Mouse (Mus musculus) hindbrain, embryonic 11.5 days (tissue): Measurements from ENCODE around the gene Tmem114. TPM values are rescaled to one million over a fixed set of nuclear protein-coding genes. Genes with fewer than 3 reads are reported as not detected.

Experiments
- ATAC-seq: fragments of 200-750 bp; cut with Nextera tagmentation; 2 replicates; pipeline ENCODE4 v1.8.0; 2017; ENCODE audit warnings: mild to moderate bottlenecking, moderate TSS enrichment, moderate library complexity; ENCODE audit not compliant: low FRiP score
- DNase-seq: peaks from one replicate; pipeline ENCODE4 v3.0.0-alpha.2; 2015; ENCODE audit warnings: low spot score
- H3K27ac ChIP-seq: fragments of 300-500 bp; sonication (generic); 2 replicates; pipeline ENCODE4 v1.5.1; 2014; ENCODE audit warnings: mild to moderate bottlenecking, low read depth, low read length
- H3K27me3 ChIP-seq: fragments of 300-500 bp; sonication (generic); 2 replicates; pipeline ENCODE4 v1.6.1; 2014; ENCODE audit warnings: mild to moderate bottlenecking, low read length, moderate library complexity, mixed read lengths; ENCODE audit not compliant: control insufficient read depth, insufficient read depth
- H3K36me3 ChIP-seq: fragments of 300-500 bp; sonication (generic); 2 replicates; pipeline ENCODE4 v1.6.1; 2014; ENCODE audit warnings: mild to moderate bottlenecking, low read length, moderate library complexity, mixed read lengths; ENCODE audit not compliant: control insufficient read depth, insufficient read depth
- H3K4me1 ChIP-seq: fragments of 300-500 bp; sonication (generic); replicated peaks from 2 replicates; pipeline ENCODE4 v1.6.1; 2014; ENCODE audit warnings: low read length, mixed read lengths; ENCODE audit not compliant: control insufficient read depth, insufficient read depth
- H3K4me2 ChIP-seq: fragments of 300-500 bp; sonication (generic); replicated peaks from 2 replicates; pipeline ENCODE4 v1.6.1; 2014; ENCODE audit warnings: mild to moderate bottlenecking, low read depth, low read length
- H3K4me3 ChIP-seq: fragments of 300-500 bp; sonication (generic); 2 replicates; pipeline ENCODE4 v1.5.1; 2014; ENCODE audit warnings: low read depth, low read length
- H3K9ac ChIP-seq: fragments of 300-500 bp; sonication (generic); 2 replicates; pipeline ENCODE4 v1.6.1; 2014; ENCODE audit warnings: low read depth, low read length
- H3K9me3 ChIP-seq: fragments of 300-500 bp; sonication (generic); 2 replicates; pipeline ENCODE4 v1.6.1; 2016; ENCODE audit warnings: low read length; ENCODE audit not compliant: control insufficient read depth
- WGBS: fragments of 180-500 bp; shearing (Covaris S2); extraction: QIAGEN DNeasy Blood & Tissue Kit; methylation state at CpG from one replicate; pipeline ENCODE4 v1.1.7; 2014; 5-methylcytosine and 5-hydroxymethylcytosine counted together
- polyA plus RNA-seq: library from polyadenylated mRNA; unstranded; fragments of >200 nt; fragmentation: Nextera tagmentation; extraction: Ambion mirVana; gene quantifications from 2 replicates; pipeline ENCODE4 v1.2.1, GENCODE M21; 2014

Gene Tmem114
- polyA plus RNA-seq: 0.12 TPM in 1 of 2 replicates, not detected in the other

DNA sequence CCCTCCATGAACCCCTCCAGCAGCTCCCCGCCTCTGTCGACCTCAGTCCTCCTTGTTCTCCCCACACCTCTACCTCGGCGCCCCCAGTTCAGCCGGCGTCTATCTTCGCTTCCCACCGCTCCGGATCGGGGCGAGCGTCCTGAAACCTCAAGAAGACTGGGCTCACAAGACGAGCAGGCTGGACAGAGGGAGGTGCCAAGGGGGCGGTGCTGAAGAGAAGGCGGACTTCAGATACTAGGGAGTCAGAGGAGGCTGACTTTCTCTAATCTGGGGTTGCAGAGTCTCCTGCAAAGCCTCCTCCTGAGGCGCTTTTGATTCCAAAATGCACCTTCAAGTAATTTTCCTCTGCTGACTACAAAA lies at the start of gene Tmem114:
Tmem114 (minus strand) TSS at position 166 of the 360 bp plus-strand sequence.
- H3K4me3 ChIP-seq: peak within 1 kb of the TSS; percentile 28
- peaks cover 31% of the 10 kb centered on the region for H3K27me3 ChIP-seq
- H3K9ac ChIP-seq: no peak within 1 kb of the TSS
- no peaks in the 10 kb centered on the region for H3K9me3 ChIP-seq
- H3K36me3 ChIP-seq: no peaks in the 10 kb centered on the region
- 2% methylated on average over 16 of the region's 16 CpGs for WGBS
- DNase-seq (peak; percentile 44), ATAC-seq (no peak)
- H3K4me2 ChIP-seq: peak within 1 kb of the TSS; percentile 63
- H3K27ac ChIP-seq: no peak within 1 kb of the TSS
- no peaks in the 10 kb centered on the region for H3K4me1 ChIP-seq

DNA sequence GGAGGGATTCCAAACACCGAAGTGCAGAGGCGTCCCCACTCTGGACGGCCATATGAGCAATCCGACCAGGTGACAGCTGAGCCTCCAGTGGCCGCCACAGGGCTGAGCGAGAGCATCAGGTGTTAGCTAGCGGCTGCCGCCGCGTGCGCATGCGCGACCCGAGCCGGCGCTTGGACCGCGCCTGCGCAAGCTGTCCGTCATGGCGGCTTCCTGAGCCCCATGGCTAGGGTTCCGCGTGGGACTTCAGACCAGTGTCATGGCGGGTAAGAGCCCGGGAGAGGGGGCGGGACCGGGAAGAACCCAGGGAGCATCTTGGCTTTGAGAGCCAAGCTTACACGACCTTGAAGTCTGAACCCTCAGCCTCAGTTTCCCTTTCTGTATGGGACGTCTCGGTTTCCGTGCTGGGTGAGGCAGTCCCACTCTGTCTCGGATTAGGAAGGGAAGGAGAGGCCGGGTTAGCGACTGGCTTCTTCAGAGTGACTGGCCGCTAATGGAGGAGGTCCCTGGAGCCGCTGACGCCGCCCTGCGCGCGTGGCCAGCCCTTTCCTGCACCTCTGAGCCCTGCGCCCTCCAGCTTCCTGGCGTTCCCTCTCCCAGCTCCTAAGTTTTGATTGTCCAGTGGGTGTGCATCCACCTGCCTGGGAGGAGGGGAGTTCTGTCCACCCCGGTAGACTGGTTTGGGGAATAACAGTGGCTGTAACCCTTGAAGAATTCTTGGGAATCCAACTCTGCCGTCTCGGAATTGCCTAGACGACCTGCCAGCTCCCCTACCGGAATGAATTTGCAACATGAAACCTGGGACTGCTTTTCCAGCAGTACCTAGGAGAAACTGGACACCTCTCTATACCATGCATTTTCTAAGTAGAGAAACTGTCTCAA lies 45.9 kb upstream of the Tmem114 start, which contains the start of gene Mettl22:
Mettl22 (plus strand) TSS at position 186 of the 879 bp plus-strand sequence.
- H3K9me3 ChIP-seq: no peaks in the 10 kb centered on the region
- H3K27ac ChIP-seq: peak within 1 kb of the TSS; percentile 70; the same call in 1 of the 2 replicates
- peak within 1 kb of the TSS; percentile 87 for H3K9ac ChIP-seq
- no peaks in the 10 kb centered on the region for H3K4me1 ChIP-seq
- H3K27me3 ChIP-seq: no peaks in the 10 kb centered on the region
- H3K4me3 ChIP-seq: peak within 1 kb of the TSS; percentile 76
- under 1% methylated on average over 48 of the region's 48 CpGs for WGBS
- no peaks in the 10 kb centered on the region for H3K36me3 ChIP-seq
- peak; percentile 98 for ATAC-seq
- DNase-seq: peak; percentile 95
- H3K4me2 ChIP-seq: peak within 1 kb of the TSS; percentile 82

DNA sequence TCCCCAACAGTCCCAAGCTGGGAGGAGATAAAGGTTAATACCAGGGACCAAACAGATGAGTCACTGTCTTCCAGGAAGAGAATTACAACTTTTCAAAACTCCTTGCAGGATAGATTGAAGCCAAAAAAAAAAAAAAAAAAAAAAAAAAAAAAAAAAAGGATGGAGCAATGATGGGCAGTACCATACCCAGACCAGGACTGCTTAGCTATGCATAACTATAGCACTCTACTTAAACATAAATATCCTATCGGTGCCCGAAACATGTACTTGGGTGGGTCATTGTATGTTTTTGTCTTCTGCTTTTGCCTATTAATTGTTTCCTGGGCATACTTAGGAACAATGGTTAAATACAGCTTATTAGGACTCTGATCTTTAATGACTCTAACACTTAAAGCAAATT lies 45.2 kb upstream of the Tmem114 start:
- Histone ChIP-seq H3K36me3 (no peaks in the 10 kb centered on the region), H3K27ac (no peak overlapping the region), H3K4me1 (no peaks in the 10 kb centered on the region), H3K9me3 (no peaks in the 10 kb centered on the region), H3K4me2 (peak overlapping the region; percentile 82; the same call in 1 of the 2 replicates), H3K9ac (no peak overlapping the region), H3K4me3 (no peak overlapping the region), H3K27me3 (no peaks in the 10 kb centered on the region)
- ATAC-seq (peak; percentile 76), DNase-seq (no peak)
- WGBS: 82% methylated on average over 2 of the region's 2 CpGs

DNA sequence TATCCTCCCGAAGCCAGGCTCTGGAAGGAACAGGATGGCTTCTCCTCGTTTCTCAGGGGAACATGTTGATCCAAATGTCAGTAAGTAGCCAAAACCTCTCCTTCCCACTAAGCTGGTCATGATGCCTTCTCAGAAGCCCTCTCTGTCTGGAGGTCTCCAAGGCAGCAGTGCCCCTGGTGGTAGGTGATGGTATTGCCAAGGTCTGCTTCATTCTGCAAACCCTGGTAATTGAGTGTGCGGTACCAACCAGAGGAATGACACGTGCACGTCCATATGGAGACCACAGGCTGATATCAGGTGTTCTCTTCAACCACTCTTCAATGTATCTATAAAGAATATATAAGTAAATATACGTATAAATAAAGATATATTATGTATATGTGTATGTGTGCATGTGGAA lies 34.2 kb upstream of the Tmem114 start:
- ATAC-seq: no peak

DNA sequence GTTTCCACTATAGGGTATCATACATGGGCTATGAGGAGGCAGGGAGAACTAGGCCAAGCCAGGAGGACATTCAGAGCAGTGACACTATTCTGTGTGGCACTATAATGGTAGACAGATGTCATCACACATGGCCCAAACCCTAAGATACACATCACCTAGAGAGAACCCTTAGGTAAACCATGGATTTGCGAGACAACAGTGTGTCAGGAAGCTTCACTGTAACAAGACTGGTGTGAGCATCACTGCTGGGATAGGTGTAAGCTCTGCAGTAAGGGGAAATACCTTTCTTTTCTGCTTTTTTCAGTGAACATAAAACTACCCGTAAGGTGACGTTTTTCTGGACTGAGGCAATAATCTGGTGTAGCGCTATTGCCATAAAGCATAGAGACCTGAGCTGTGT lies 33.5 kb upstream of the Tmem114 start:
- Histone ChIP-seq H3K36me3 (no peaks in the 10 kb centered on the region), H3K4me1 (no peaks in the 10 kb centered on the region), H3K27me3 (no peaks in the 10 kb centered on the region), H3K9ac (no peak overlapping the region), H3K4me2 (no peak overlapping the region), H3K9me3 (no peaks in the 10 kb centered on the region), H3K4me3 (no peak overlapping the region), H3K27ac (no peak overlapping the region)
- ATAC-seq (no peak), DNase-seq (no peak)
- WGBS: 95% methylated on average over 4 of the region's 4 CpGs

More for the DNA sequence above, 34.2 kb upstream of the Tmem114 start:
- Histone ChIP-seq H3K4me1 (no peaks in the 10 kb centered on the region), H3K4me2 (no peak overlapping the region), H3K27me3 (no peaks in the 10 kb centered on the region), H3K27ac (no peak overlapping the region), H3K4me3 (no peak overlapping the region), H3K9me3 (no peaks in the 10 kb centered on the region), H3K36me3 (no peaks in the 10 kb centered on the region), H3K9ac (no peak overlapping the region)
- peak; percentile 82 for DNase-seq
- 42% methylated on average over 6 of the region's 6 CpGs for WGBS

DNA sequence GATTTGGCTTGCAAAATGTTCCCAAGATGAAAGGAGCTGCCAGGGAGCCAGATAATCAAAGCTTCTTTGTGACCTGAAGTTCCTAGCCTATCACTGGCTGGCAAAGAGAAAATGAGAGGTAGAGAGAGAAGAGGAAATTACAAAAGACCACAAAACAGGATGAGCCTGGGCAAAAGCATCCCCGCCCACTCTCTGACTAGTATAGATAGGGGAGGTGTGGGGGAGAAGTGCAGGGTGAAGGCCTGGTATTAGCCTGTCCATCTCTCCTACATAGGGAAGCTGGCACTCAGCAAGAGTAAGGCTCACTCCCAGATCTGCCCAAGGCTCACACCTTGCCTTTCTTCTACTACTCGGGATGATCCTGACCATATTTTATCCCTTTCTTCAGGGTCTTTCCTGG lies 30.3 kb upstream of the Tmem114 start:
- 60% methylated on average over 2 of the region's 2 CpGs for WGBS
- DNase-seq: no peak
- H3K9me3 ChIP-seq: no peaks in the 10 kb centered on the region

DNA sequence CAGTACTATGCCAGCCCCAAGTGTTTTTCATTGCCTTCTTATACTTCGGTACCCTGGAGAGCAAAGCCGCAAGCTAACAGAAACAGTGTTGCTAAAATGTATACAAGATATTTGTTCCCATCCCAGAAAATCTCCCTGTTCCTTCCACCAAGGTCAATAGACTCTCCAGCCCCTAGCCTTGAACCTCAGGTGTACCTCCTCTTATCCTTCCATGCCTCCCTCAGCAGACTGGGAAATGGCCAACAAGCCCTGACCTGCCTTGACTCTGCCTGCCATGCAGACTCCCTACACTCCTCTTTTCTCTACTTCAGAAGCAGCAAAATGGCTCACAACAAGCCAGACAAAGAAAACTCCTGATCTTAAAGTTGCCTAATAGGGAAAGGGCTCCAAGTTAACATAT lies 28.4 kb upstream of the Tmem114 start:
- Histone ChIP-seq H3K9ac (no peak overlapping the region), H3K4me2 (no peak overlapping the region), H3K9me3 (no peaks in the 10 kb centered on the region), H3K4me1 (no peaks in the 10 kb centered on the region), H3K36me3 (no peaks in the 10 kb centered on the region), H3K27ac (no peak overlapping the region), H3K4me3 (no peak overlapping the region), H3K27me3 (no peaks in the 10 kb centered on the region)
- ATAC-seq (no peak), DNase-seq (no peak)
- WGBS: 98% methylated on average over 2 of the region's 2 CpGs

More for the DNA sequence above, 30.3 kb upstream of the Tmem114 start:
- H3K36me3 ChIP-seq: no peaks in the 10 kb centered on the region
- no peak overlapping the region for H3K4me2 ChIP-seq
- H3K4me3 ChIP-seq: no peak overlapping the region
- no peak overlapping the region for H3K9ac ChIP-seq
- no peak for ATAC-seq
- H3K27me3 ChIP-seq: no peaks in the 10 kb centered on the region
- no peak overlapping the region for H3K27ac ChIP-seq
- H3K4me1 ChIP-seq: no peaks in the 10 kb centered on the region

DNA sequence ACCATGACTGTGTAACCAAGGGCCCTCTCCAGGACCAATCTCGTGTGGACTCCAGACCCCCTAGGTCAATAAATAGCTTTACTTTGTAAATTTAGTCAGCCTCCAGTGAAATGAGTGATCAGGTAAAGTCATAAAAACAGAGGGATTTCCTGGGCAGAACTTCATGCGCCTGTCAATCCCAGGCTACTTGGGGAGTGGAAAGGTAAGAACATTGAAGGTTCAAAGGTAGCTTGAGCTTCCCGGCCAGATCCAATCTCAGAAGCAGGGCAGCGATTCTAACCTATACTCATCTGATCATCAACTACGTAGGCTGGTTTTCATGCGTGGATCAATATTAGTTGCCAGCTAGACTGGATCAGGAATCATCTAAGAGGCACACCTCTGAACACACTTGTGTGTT lies 21.3 kb upstream of the Tmem114 start:
- H3K27me3 ChIP-seq: no peaks in the 10 kb centered on the region
- H3K4me1 ChIP-seq: no peaks in the 10 kb centered on the region
- H3K4me2 ChIP-seq: no peak overlapping the region
- no peaks in the 10 kb centered on the region for H3K36me3 ChIP-seq
- DNase-seq (no peak), ATAC-seq (no peak)
- no peak overlapping the region for H3K4me3 ChIP-seq
- H3K9ac ChIP-seq: no peak overlapping the region
- H3K27ac ChIP-seq: no peak overlapping the region
- no peaks in the 10 kb centered on the region for H3K9me3 ChIP-seq
- 93% methylated on average over 6 of the region's 6 CpGs for WGBS

DNA sequence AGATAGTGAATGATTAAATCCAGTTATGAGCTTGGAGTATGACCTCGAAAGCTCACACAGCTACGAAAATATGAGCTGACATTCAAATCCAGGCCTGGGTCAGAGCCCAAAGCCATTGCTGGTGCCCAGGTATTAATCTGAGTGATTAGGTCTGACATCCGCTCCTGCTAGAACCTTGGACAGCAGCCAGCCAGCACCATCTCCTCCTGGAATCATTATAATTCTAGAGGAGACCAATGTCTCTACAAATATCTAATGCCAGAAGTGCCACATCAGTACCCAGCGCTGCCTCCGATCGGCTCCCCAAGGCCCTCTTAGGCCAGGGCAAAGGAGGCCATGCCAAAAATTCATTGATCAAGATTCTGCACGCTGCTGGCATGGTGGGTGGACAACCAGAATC lies 20.0 kb upstream of the Tmem114 start:
- DNase-seq (no peak), ATAC-seq (no peak)
- Histone ChIP-seq H3K4me3 (no peak overlapping the region), H3K4me1 (no peaks in the 10 kb centered on the region), H3K36me3 (no peaks in the 10 kb centered on the region), H3K9me3 (no peaks in the 10 kb centered on the region), H3K27me3 (no peaks in the 10 kb centered on the region), H3K9ac (no peak overlapping the region), H3K4me2 (no peak overlapping the region), H3K27ac (no peak overlapping the region)
- WGBS: 83% methylated on average over 7 of the region's 7 CpGs
